Mouse (Mus musculus) heart, adult 2 months (tissue): ENCODE measurements at regions not wholly inside any gene's neighbourhood (a gene's known extent, or its start where the extent isn't known, plus 50 kb on each side); places are given as distances from the start of the nearest gene placed in this dataset.

ENCODE experiments used
- DNase-seq, 2 experiments: peaks; one replicate each; pipeline ENCODE4 v3.0.0; 2021
- H3K27ac ChIP-seq: fragments of 200-600 bp; 2 replicates; pipeline ENCODE4 v1.8.1; 2022
- H3K27me3 ChIP-seq: fragments of 200-500 bp; 2 replicates; pipeline ENCODE4 v1.6.1; 2012; ENCODE audit warnings: mild to moderate bottlenecking, low read length, inconsistent platforms, mixed read lengths; ENCODE audit not compliant: control insufficient read depth, insufficient read depth
- H3K36me3 ChIP-seq: fragments of 200-500 bp; 2 replicates; pipeline ENCODE4 v1.6.1; 2012; ENCODE audit warnings: low read length, inconsistent platforms; ENCODE audit not compliant: control insufficient read depth, insufficient read depth
- H3K4me1 ChIP-seq: fragments of 200-500 bp; 2 replicates; pipeline ENCODE4 v1.6.1; 2011; ENCODE audit warnings: low read length; ENCODE audit not compliant: control insufficient read depth, insufficient read depth
- H3K4me3 ChIP-seq: fragments of 200-600 bp; 2 replicates; pipeline ENCODE4 v1.8.1; 2022
- H3K79me2 ChIP-seq: fragments of 200-500 bp; replicated peaks from 2 replicates; pipeline ENCODE4 v1.6.1; 2012; ENCODE audit warnings: mild to moderate bottlenecking, inconsistent platforms, low read length, moderate library complexity, mixed read lengths; ENCODE audit not compliant: control insufficient read depth, insufficient read depth
- H3K9ac ChIP-seq: fragments of 200-500 bp; 2 replicates; pipeline ENCODE4 v1.6.1; 2012; ENCODE audit warnings: low read depth, mild to moderate bottlenecking, control low read depth, inconsistent platforms, low read length, mixed read lengths
- CTCF ChIP-seq: fragments of 200-600 bp; IDR thresholded peaks from 2 replicates; pipeline ENCODE4 v1.8.1; 2022; ENCODE audit warnings: antibody characterized with exemption, mild to moderate bottlenecking, moderate library complexity
- EP300 ChIP-seq: fragments of 200-500 bp; IDR thresholded peaks from 2 replicates; pipeline ENCODE4 v1.6.1; 2011; ENCODE audit warnings: low read depth, low read length, control low read depth; ENCODE audit not compliant: insufficient read depth
- POLR2A ChIP-seq: fragments of 200-500 bp; IDR thresholded peaks from 2 replicates; pipeline ENCODE4 v1.6.1; 2011; ENCODE audit warnings: mild to moderate bottlenecking, low read depth, low read length, control low read depth; ENCODE audit not compliant: insufficient read depth
- WGBS: fragments of 180-500 bp; shearing (Covaris S2); methylation state at CpG from one replicate; pipeline ENCODE4 v1.1.7; 2018; 5-methylcytosine and 5-hydroxymethylcytosine counted together
- intact Hi-C: fragments of 180-260 bp; cut with DNase I; formaldehyde crosslinking; loops from one replicate; pipeline ENCODE4 v1.15.1; 2025

DNA sequence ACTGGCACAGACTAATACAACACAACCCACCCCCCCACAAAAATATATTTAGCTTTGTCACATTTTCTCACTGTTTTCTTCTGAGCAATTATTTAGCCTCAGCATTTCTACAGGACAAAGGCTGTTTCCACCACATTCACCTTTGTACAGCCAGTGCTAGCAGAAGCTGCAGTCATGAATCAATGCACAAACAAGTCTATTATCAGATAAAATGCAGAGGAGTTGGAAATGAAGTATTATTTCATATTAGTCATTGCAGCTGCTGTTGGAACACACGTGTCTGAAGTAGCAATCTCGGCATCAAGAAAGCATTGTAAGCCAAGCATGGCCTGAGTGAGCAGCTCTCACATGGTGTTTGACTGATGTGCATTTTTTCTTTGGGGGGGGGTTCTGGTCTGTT lies 212.9 kb downstream of the Emp1 start:
- WGBS: 58% methylated on average over 2 of the region's 2 CpGs
- Histone ChIP-seq H3K4me1 (no peaks in the 10 kb centered on the region), H3K79me2 (no peaks in the 10 kb centered on the region), H3K9ac (no peak overlapping the region), H3K27ac (no peak overlapping the region), H3K36me3 (no peaks in the 10 kb centered on the region), H3K4me3 (no peak overlapping the region), H3K27me3 (no peaks in the 10 kb centered on the region)
- DNase-seq: no peak
- intact Hi-C loops: no loop called here
- TF ChIP-seq CTCF (no peak), EP300 (no peak), POLR2A (no peak)

GRCm38 (mm10) chr6:135578728-135579127 lies 216.4 kb downstream of the Emp1 start:
- TF ChIP-seq EP300: no peak
- TF ChIP-seq POLR2A: no peak
- TF ChIP-seq CTCF: no peak
- intact Hi-C loops: no loop called here

GRCm38 (mm10) chr6:135582567-135582966 lies 220.2 kb downstream of the Emp1 start:
- Histone ChIP-seq H3K36me3 (no peaks in the 10 kb centered on the region), H3K4me1 (no peaks in the 10 kb centered on the region), H3K27me3 (no peaks in the 10 kb centered on the region), H3K27ac (no peak overlapping the region), H3K79me2 (no peaks in the 10 kb centered on the region), H3K9ac (no peak overlapping the region), H3K4me3 (no peak overlapping the region)
- WGBS: 52% methylated on average over 2 of the region's 2 CpGs
- intact Hi-C loops: no loop called here
- no peak for DNase-seq
- no peak for TF ChIP-seq CTCF
- no peak for TF ChIP-seq POLR2A
- no peak for TF ChIP-seq EP300

More at GRCm38 (mm10) chr6:135578728-135579127, 216.4 kb downstream of the Emp1 start:
- DNase-seq: no peak
- H3K9ac ChIP-seq: no peak overlapping the region
- H3K27ac ChIP-seq: no peak overlapping the region
- whole genome bisulfite sequencing: 90% methylated on average over 8 of the region's 8 CpGs
- H3K4me3 ChIP-seq: no peak overlapping the region
- no peaks in the 10 kb centered on the region for H3K4me1 ChIP-seq
- no peaks in the 10 kb centered on the region for H3K79me2 ChIP-seq
- no peaks in the 10 kb centered on the region for H3K27me3 ChIP-seq
- H3K36me3 ChIP-seq: no peaks in the 10 kb centered on the region

GRCm38 (mm10) chr6:135584782-135585181 lies 222.4 kb downstream of the Emp1 start:
- H3K9ac ChIP-seq: no peak overlapping the region
- 93% methylated on average over 2 of the region's 2 CpGs for WGBS
- no peak overlapping the region for H3K27ac ChIP-seq
- intact Hi-C loops: no loop called here
- no peaks in the 10 kb centered on the region for H3K36me3 ChIP-seq
- no peak for TF ChIP-seq CTCF
- no peak for TF ChIP-seq EP300
- no peak for TF ChIP-seq POLR2A
- no peaks in the 10 kb centered on the region for H3K27me3 ChIP-seq
- no peak for DNase-seq
- no peaks in the 10 kb centered on the region for H3K79me2 ChIP-seq
- no peaks in the 10 kb centered on the region for H3K4me1 ChIP-seq
- H3K4me3 ChIP-seq: no peak overlapping the region

DNA sequence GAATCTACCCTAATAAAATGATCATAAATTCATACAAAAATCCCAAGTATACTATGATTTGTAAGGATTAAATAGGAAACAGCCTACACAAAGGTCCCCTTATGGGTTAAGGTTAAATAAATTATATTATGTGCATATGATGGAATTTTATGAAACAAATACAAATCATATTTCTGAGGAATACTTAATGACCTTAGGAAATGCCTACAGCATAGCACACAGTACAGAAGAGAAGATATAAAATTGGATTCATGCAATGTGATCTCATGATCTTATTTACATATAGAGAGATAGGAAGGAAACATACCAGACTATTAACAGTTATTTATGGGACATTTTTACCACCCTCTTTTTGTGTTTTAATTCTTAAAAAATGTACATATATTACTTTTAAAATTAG lies 227.7 kb downstream of the Emp1 start:
- H3K36me3 ChIP-seq: no peaks in the 10 kb centered on the region
- TF ChIP-seq POLR2A (no peak), CTCF (no peak), EP300 (no peak)
- no peak overlapping the region for H3K4me3 ChIP-seq
- H3K27me3 ChIP-seq: no peaks in the 10 kb centered on the region
- DNase-seq: no peak
- H3K4me1 ChIP-seq: no peaks in the 10 kb centered on the region
- H3K27ac ChIP-seq: no peak overlapping the region
- no peaks in the 10 kb centered on the region for H3K79me2 ChIP-seq
- intact Hi-C loops: no loop called here
- no peak overlapping the region for H3K9ac ChIP-seq

DNA sequence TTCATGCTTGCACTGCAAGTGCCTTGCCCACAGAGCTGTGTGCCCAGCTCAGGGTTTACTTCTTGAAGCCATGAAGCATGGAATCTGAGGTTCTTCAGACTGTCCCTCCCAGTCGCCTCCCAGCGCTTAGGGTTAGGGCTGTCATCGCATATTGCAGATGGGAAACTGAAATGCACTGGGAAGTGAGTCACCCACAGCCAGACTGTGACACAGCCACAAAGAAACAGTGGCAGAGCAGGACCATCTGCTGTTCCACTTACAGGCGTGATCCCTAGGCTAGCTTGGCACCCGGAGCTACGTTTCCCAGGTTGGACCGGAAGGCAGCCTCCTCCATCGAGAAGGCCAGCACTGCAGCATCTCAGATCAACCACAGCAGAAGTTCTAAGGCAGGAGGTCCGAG lies 228.7 kb downstream of the Emp1 start:
- Histone ChIP-seq H3K4me1 (no peaks in the 10 kb centered on the region), H3K9ac (no peak overlapping the region), H3K4me3 (no peak overlapping the region), H3K79me2 (no peaks in the 10 kb centered on the region), H3K27ac (no peak overlapping the region), H3K27me3 (no peaks in the 10 kb centered on the region), H3K36me3 (no peaks in the 10 kb centered on the region)
- intact Hi-C loops: no loop called here
- 70% methylated on average over 9 of the region's 9 CpGs for WGBS
- TF ChIP-seq POLR2A: no peak
- no peak for TF ChIP-seq CTCF
- no peak for DNase-seq

- Histone ChIP-seq H3K4me1 (no peaks in the 10 kb centered on the region), H3K4me3 (no peak overlapping the region), H3K36me3 (no peaks in the 10 kb centered on the region), H3K79me2 (no peaks in the 10 kb centered on the region), H3K27me3 (no peaks in the 10 kb centered on the region), H3K9ac (no peak overlapping the region), H3K27ac (no peak overlapping the region)
- TF ChIP-seq POLR2A: no peak
- no peak for TF ChIP-seq CTCF
- TF ChIP-seq EP300: no peak
- WGBS: 90% methylated on average over 4 of the region's 4 CpGs
- intact Hi-C loops: no loop called here
- DNase-seq: no peak
Observed at GRCm38 (mm10) chr6:135596358-135596757, 234.0 kb downstream of the Emp1 start.
